Mouse (Mus musculus): ENCODE measurements around the gene Gm43302. TPM values are rescaled to one million over a fixed set of nuclear protein-coding genes. Genes with fewer than 3 reads are reported as not detected.

Gene Gm43302
- polyA plus RNA-seq (2017; shearing (Covaris generic)): 13.1 TPM

GRCm38 (mm10) chr5:105293226-105294165 lies at the start of gene Gm43302, which contains the start of gene Gbp6:
Gene Gm43302, minus strand, starts transcription at chr5:105293695.
Gene Gbp6, minus strand, starts transcription at chr5:105293698.

GRCm38 (mm10) chr5:105239483-105240047 lies 53.9 kb downstream of the Gm43302 start, which contains the start of gene Gbp10:
Gene Gbp10, minus strand, starts transcription at chr5:105239533.

Other genes with a start within 250 kb of the Gm43302 start
- 202 TPM for gene Gbp9, start 154.2 kb downstream of the Gm43302 start, polyA plus RNA-seq (2017; shearing (Covaris generic))
- 105 TPM for gene Gbp8, start 154.2 kb downstream of the Gm43302 start, polyA plus RNA-seq (2017; shearing (Covaris generic))
- 315 TPM for gene Gbp4, start 154.1 kb downstream of the Gm43302 start, polyA plus RNA-seq (2017; shearing (Covaris generic))
- gene Gbp10, start 54.2 kb downstream of the Gm43302 start, polyA plus RNA-seq (2017; shearing (Covaris generic)): 105 TPM
- 239 TPM for gene Gbp6, start within 50 bp of the Gm43302 start, polyA plus RNA-seq (2017; shearing (Covaris generic))
- 1.6 TPM for gene Lrrc8b, start 122.1 kb upstream of the Gm43302 start, polyA plus RNA-seq (2017; shearing (Covaris generic))
- 40.4 TPM for gene Lrrc8c, start 225.7 kb upstream of the Gm43302 start, polyA plus RNA-seq (2017; shearing (Covaris generic))

Data from CD4-positive, CD25-positive, alpha-beta regulatory T cell, adult 9 weeks (primary cell).